Mouse (Mus musculus) c-Kit-positive CD71-positive TER-119-positive erythroid progenitor cells, embryonic 14.5 days (primary cell): Measurements from ENCODE around the gene Atad5.
A peak's percentile ranks its signal among the peaks of the same experiment; 100 is the strongest.
"Not testable (repeated sequence)": the region's sequence is repeated elsewhere in the genome, so short reads cannot be mapped to it uniquely, and the experiment has no call there.

Experiments used
- DNase-seq: peaks from one replicate; pipeline ENCODE4 v3.0.0-alpha.2; 2013; ENCODE audit warnings: low spot score

Atad5 gene

DNA sequence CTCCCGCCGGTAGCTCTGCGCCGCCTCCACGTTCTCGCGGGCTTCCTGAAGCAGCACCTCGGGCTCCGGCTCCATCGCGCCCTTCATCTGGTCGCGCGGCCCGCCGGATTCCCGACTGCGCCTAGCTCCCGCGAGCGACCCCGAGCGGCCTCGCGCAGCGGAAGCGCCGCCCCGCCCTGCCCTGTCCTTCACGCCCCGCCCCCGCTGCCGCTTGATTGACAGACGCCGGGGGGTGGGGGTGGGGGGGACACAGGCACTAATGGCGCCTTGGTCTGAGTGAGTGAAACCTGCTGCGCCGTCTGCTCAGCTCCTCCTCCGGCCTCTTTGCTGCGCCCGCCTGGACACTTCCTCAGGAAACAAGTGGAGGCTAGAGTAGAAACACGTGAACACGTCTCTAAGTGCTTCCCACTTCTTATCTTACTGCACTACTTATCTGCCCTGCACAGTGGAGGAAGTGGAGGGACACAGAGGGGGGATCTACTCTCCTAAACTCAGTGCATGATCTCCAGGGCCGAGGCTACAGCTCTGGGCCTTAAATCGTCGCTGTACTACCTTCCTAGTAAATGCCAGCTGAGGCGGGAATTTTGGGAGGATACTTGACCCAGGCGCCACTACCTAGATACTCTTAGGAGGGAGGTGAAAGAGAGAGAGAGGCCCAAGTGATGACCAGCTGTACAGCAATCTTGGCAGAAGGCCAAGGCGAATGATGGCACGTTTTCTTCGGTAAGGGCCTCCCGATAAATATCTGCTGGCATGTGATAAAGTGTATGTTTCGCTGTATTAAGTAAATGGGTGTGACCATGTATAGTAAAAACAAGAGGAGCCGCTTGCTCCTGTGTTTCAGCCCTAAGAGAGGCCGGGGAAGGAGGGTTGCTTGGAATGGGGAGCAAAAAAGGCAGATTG is 8.1 kb upstream of the Atad5 start, which contains the start of gene Crlf3:
Crlf3 (minus strand) TSS at position 166 of the 903 bp plus-strand sequence.
- peak; percentile 98 for DNase-seq

DNA sequence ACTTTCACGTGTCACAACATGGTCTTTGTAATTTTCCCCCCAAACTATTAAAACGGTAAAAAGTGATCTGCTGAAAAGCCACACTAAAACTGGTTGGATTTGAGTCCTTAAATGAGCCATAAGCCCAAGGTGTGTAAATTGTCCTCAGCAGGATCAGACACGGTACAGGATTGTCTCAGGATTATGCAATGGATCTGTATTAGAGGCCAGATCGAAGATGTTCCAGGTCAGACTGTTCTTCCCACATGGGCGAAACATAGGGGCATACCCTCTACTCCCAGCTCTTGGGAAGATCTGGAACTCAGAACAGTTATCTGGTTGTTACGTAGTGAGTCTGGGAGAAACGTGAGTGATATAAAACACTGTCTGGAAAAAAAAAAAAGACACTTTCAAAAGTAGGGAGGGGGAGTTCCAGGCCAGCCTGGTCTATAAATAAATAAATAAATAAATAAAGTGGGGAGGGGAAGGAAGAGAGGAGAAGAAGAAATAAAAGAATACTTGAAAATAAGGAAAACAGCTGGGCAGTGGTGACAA is 7.3 kb upstream of the Atad5 start:
- no peak for DNase-seq

DNA sequence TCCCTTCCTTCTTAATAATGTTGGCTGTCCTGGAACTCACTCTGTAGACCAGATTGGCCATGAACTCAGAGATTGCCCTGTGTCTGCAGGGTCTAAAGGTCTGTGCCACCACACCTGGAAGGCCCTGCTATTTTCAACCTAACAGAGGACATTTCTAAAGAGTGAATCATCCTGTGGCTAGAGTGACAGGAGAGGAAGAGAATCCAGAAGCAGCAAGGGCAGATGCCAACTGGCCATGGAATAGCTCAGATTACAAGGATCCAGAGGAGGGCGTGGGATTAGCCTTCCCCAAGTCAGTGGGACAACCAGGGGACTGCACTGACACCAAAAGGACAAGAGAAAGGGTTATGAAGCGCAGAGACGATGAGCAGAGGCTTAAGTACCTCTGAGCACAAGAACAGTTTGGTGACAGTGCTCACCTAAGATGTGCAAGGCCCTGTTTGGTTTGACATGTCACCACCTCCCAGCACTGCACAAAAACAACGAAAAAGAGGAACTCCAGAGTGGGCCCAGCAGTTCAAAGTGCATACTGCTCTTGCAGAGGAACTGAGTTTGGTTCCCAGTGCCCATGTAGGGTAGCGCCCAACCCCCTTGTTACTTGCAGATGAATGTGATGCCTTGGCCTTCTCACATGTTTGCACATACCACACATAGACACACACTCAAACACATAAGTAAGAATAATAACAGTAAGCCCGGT is 3.7 kb upstream of the Atad5 start:
- DNase-seq = no peak

DNA sequence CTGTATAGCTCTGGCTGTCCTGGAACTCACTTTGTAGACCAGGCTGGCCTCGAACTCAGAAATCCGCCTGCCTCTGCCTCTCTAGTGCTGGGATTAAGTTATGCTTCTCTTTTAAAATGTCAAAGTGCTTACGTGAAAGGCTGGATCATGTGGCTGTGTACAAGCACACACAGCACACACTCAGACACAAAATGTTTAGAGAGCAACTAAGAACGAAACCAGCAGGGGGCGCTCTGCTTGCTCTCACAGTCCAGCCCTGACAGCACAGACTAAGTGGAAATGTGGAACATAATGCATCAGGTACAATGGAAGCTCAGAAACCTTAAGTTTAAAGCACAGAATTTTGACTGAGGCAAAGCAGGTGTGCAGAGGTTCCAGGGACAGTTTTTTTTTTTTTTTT is 2.4 kb upstream of the Atad5 start:
- DNase-seq = peak; percentile 95

DNA sequence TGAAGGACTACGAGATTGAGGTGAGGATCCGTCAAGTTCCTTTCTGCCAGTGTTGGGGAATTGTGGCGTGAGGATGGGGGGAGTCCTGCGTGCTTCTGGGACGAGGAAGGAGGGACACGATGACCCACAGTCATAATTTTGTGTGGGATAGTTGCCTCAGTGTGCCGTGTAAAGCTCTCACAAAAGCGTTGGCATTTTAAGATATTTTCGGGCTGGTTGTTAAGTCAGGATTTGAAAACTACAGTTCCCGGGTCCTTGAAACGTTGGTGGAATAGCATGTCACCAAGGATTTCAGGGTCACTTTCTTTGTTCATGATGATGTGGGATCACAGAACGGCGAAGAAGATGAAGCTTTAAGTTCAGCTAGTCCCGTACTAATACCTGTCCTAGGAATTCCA is 616 bp downstream of the Atad5 start:
- no peak for DNase-seq

DNA sequence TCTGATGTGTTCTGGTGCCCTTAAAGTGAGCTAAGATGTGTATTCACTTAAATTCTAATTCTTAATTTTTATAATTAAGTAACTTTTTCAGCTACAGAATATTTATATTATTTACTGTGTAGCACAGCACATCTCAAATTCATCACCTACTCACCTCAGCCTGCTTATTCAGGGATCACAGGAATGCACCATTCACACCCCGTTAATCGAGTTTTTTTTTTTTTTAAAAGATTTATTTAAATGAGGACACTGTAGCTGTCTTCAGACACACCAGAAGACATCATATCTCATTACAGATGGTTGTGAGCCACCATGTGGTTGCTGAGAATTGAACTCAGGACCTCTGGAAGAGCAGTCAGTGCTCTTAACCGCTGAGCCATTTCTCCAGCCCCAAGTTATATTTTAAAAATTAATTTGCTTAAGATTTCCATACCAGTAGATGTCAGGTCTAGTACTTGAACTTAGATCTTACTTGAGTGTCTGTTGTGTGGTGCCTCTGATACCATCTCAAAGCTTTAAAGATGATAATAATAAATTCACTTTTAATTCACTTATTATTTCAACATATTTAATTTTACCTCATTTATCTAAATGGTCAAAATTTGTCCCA is 1.5 kb downstream of the Atad5 start:
- DNase-seq = no peak

DNA sequence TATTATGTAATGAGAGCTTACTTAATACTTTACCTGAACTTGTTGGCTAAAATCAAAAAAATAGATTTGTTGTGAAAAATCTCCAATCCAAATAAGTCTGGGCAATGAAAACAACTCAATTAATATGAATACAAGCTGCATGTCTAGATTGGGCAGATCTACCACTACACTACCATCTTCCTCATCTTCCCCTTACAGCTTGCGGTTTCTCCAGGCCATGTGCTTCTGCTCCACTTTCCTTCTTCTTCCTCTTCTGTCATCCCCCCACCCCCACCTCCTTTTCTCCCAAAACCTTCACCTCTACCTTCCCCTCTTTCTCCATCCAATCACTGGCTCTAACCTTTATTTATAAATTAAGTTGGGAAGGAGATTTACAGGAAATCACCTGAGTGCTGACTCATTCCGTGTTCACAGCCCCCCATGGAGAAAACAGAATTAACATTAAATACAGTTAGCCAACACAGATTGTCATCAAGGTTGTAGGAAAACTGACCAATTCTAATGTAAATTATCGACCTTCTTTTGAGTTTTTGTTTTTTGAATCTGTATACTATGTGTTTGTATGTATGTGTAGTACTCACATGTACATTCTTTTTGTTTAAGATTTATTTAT is 9.3 kb downstream of the Atad5 start:
- DNase-seq = no peak

DNA sequence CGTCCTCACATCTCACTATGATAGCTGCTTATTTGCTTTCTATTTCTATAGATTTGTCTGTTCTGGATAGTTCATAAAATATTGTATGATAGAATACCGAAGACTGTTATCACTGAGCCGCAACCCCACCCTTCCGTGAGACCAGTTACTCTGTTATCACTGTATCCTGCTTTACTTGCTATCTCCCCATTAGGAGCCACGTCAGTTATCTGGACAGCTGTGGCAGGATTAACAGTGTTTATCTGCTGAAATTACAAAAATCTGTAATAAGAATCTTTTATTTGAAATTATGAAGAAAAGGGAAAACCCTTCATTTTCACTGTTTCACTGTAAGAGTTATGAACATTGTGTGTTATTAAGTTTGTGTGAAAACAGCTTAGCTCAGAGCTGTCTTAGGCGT is 12.1 kb downstream of the Atad5 start:
- no peak for DNase-seq

DNA sequence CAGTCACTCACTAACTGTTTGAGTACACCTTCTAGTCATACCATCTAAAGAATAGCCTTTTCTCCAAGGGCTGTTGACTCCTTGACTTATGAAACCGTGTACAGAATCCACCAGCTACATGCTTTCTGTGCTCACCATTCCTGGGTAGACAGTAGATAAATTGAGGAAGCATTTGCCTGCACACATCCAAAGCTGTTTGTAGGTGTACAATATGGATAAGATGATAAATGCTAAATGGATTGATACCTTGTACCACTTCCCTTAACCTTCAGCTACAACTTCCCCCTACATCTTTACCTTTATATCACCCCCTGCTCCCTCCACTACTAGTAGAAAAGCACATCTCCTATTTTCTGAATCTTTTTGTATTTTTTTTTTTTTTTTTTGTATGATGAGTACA is 15.2 kb downstream of the Atad5 start:
- DNase-seq = no peak

DNA sequence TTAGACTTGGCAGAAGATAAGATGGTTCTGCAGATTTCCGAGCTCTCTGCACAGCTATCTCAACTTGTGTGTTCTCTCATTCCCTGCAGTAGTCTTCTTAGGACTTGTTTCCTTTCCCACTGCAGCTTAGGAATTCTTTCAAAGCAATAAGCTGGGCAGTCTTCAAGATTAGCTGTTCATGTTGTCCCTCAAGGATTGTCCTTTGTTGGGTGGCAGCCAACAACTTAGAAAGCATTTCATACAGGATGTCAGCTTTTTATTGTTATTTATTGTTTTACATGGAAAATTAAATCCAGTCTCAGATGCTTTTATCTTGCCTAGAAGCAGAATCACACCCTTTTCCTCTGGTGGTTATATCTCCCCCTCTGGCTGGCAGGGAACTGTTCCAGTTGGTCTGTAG is 27.2 kb downstream of the Atad5 start:
- DNase-seq = no peak

DNA sequence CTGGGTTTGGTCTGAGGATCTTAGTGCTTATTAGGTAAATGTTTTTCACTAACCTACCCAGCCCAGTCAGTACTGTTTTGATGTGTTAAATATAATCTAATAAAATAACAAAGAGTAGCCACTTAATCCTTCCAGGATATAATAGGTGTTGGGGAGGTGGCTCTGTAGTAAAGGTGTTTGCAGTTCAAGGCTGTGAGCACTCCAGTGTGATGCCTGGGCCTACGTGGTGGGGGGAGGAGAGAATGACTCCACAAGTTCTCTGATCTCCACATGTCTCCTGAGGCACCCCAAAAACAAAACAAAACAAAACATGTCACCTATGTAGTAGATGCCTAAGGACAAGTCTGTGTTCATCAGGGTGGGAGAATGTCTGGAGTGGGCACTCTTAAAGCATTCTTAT is 42.9 kb downstream of the Atad5 start:
- no peak for DNase-seq

DNA sequence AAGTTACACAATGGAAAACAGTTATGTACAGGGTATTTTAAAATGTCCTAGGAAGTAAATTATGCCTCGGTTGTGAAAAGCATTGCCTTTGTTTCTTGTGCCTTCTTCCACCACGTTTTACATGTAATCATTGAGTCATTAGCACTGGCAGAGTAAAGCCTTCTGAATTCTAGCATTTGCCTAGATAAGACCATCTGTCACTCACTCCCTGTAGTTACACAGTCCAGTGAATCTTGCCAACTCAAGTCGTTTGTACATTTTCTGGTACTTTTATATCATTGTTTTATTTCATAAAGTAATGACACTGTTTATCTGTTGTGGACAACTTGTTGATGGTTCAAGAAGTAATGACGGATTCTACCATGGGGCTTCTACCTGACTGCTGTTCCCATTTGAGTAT is 45.5 kb downstream of the Atad5 start:
- DNase-seq = no peak

DNA sequence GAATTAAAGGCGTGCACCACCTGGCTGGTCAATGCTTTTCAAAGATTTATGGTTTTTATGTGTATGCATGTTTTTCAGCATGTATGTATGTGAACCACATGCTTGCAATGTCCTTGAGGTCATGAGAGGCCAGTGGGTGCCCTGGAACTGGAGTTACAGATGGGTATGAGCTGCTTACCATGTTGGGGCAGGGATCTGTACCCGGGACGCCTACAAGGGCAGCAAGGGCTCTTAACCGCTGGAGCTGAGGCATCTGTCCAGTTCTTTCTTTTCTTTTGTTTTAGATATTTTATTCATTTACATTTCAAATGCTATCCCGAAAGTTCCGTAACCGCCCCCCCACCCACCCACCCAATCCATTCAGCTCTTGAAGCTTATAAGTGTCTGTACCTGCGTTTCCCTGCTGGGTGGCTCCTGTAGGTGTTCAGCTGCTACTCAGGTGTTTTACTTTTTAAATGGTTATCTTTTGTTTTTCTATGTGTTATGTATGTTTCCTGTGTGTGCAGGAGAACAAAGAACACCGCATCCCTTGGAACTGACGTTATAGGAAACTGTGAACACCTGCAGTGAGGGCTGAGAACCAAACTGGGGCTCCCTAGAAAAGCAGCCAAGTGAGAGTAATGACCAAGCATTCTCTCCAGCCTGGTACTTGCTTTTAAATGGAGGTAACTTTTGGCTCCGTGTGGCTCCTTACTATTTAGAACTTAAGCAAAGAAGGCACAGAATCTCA is 46.9 kb downstream of the Atad5 start:
- no peak for DNase-seq

DNA sequence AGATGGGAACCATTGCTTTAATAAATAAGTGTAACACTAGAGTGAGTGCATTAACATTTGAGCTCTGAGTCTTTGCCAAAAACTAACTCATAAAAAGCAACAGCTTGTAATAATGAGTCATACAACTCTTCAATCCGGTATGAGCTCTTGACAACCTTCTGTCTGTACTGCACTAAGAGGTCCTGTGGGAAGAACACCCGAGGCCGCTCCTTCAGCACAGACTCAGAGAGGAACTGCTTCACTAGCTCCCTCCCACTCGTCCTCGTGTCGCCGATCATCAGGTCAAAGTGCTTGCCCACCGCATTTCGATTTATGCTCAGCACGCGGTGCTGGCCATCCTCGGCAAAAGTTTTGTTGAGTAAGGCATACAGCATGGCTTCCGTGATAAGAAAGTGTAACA is 47.6 kb downstream of the Atad5 start:
- no peak for DNase-seq

DNA sequence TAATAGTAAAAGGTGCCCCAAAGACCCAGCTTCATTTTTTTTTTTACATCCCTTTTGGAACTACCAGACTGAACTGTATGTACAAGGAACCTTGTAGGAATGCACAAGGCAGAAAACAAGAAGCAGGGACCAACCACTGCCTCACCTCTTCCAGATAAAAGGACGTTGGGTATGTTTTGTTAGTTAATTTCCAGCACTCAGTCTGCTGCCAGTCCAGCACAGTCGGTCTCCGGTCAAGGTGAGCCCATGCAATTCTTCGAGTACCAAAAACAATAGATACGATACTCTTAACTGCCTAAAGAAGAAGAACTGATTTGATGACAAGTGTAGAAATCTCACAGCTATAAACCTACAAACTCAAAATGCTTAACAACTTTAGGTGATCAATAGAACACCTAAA is 48.6 kb downstream of the Atad5 start:
- no peak for DNase-seq

DNA sequence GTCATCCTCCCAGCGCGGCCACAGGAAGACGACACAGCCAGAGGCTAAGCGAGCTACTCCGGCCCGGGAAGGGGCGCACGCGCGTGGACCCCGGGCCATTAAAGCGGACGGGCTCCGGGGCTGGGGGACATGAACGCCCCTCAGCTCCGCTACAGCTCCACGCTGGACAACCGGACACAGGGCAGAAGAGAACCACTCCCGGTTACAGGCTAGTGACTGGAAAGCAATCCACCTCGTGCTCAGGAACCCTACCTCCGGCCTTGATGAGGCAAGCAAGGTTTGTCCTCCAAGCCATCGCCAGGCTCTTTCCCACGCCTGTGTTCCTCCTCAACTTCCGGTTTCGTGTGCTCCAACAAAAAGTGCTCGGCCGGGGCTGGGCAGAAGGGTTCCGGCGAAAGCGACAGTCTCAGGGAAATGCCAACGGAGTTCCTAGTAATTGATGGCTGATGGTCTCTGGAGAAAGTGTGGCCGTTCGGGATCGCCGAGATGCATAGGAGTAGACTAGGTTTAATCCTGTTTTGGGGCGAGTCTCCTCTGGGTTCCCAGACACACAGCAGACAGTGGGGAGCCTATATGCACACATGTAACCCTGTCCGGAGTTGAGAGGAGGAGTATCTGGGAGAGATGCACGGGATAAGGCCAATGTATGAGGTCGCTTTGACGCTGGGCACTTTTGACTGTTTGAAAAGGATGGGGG is 52.8 kb downstream of the Atad5 start, which contains the start of gene Tefm:
Tefm (minus strand) TSS at position 351 of the 697 bp plus-strand sequence.
- peak; percentile 83 for DNase-seq

DNA sequence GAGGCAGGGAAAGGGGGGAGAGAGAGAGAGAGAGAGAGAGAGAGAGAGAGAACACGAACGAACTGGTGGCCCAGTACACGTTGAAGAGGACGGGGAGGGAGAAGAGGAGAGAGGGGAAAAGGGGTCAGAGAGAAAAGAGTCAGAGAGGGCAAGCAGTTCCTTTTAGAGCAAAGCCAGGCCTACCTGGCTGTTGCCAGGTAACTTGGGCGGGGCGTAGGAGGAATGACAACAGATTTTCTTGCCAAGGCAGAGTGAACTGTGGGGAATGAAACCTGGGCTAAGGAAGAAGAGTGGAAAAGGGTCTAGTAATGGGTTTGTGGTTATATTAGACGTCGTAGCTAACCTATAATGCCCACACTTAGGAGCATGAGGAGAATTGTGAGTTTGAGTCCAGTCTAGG is 53.7 kb downstream of the Atad5 start:
- no peak for DNase-seq

DNA sequence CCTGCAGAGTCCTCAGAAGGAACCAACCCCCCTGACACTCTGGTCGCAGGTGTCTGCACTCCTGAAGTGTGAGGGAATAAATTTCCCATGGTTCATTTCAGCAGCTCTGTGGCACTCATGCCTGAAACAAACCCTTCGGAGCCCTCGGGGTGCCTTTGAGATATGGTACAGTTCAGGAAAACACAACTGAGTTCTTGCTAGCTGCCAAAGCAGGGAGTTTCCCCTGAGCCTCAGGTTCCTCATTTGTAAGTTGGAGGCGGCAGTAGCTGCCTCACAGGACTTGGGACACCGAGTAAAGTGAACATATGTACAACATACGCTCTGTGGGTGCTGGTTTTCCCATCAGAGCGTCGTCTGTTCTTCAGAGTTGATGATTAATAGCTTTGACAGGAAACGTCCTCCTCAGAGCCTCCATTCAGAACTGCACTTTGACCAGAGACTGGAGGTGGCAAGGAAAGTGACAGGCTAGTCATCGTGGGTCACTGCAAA is 56.6 kb downstream of the Atad5 start:
- no peak for DNase-seq

DNA sequence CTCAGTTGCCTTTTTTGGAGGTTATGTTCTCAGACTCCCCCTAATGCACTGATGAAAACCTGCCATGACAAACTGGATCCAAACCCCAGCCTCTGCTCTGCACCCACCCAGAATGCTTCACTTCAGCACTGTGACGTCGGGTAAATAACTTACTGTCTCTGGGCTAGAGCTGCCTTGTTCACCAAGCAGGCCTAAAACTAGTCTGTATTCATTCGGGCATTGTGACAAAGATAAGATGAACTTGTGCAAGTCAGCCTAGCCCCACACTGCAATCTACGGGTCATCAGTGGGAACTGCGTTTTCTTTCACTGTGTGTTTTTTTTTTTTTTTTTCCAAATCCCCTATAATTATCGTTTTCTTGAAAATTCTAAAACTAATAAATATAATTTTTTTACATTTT is 58.5 kb downstream of the Atad5 start:
- no peak for DNase-seq

DNA sequence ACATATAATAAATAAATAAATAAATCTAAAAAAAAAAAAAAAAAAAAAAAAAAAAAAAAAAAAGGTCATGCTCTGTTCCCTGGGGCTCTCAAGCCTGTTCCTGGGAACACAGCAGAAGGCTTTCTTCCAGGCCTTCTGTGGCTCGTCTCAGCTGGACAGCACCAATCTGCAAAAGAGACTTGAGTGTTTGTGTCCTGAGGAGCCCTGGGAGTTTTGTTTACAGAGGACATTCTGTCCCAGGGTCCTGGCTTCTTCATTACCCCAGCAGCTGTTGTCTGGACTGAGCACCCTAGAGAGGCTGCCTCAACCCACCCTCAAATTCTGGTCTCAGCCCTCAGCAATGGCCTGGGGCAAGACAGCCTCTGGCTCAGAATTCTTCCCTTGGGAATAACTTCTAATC is 59.1 kb downstream of the Atad5 start:
- DNase-seq = no peak

DNA sequence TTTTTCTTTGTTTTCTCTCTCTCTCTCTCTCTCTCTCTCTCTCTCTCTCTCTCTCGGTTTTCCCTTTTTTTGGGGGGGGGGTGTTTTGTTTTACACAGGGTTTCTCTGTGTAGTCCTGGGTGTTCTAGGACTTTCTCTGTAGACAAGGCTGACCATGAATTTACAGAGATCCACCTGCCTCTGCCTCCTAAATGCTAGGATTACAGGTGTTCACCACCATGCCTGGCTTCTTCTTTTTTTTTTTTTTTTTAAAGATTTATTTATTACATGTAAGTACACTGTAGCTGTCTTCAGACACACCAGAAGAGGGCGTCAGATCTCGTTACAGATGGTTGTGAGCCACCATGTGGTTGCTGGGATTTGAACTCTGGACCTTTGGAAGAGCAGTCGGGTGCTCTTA is 59.8 kb downstream of the Atad5 start:
- DNase-seq = not testable (repeated sequence)
